Mouse (Mus musculus) liver, postnatal 0 days (tissue): ENCODE measurements around the gene Folr2.

Source experiments
- CTCF ChIP-seq: sonication (generic); IDR thresholded peaks from 2 replicates; pipeline ENCODE4 v1.5.1; 2016; ENCODE audit warnings: antibody characterized with exemption, low read depth
- EP300 ChIP-seq: IDR thresholded peaks from 2 replicates; pipeline ENCODE4 v1.6.1; 2016; ENCODE audit warnings: antibody characterized with exemption, low read depth, mild to moderate bottlenecking

DNA sequence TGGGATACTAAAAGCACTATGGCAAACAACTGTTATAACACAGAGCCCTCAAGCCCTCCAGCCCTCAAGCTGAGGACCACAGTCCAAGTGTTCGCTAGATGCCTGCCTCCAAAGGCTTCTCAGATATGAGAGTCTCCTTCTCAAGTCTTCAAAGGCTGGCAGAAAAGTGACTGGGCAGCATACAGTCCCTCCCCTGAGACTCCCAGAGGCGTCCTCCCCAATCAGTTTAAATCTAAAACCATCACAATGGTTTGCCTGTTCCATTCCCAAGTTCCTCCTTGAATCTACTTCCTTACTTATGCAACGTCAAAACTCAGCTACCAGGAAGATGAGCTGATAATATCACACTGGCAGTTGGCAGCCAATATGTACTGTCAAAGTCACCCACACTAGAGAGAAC is 6.4 kb upstream of the Folr2 start, which contains the start of gene Anapc15:
- TF ChIP-seq CTCF, result no peak
- TF ChIP-seq EP300, result no peak
